Mouse (Mus musculus) spleen, postnatal 4 days (tissue): ENCODE measurements around the gene Cdh4.

ENCODE experiments used
- DNase-seq, 2 experiments: peaks; one replicate each; pipeline ENCODE4 v3.0.0; 2022; ENCODE audit warnings: low spot score in 2 of 2

Cdh4 gene

GRCm38 (mm10) chr2:179790684-179791083 lies 348.5 kb downstream of the Cdh4 start:
- DNase-seq: no peak

- DNase-seq: no peak
Observed at GRCm38 (mm10) chr2:179792426-179793133, 350.3 kb downstream of the Cdh4 start.

GRCm38 (mm10) chr2:179794354-179794753 lies 352.1 kb downstream of the Cdh4 start:
- no peak for DNase-seq

DNA sequence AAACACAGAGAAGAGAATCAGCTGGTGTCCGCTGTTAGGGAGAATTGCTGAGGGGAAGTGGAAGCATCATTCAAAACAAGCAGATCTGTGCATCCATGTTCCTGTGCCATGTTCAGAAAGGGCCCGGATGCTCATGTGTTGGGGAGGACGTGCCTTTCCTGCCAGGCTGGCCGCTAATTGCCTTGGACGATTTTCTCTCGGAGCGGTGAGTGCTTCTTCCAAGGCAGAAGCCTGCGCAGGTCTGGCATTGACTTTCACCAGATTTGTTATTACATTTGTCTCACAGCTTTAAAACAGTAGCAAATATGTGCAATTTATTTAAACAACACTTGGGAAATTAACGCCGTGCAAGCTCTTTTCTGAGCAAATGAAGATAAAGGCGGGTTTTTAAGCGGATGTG lies 353.2 kb downstream of the Cdh4 start:
- DNase-seq: no peak

DNA sequence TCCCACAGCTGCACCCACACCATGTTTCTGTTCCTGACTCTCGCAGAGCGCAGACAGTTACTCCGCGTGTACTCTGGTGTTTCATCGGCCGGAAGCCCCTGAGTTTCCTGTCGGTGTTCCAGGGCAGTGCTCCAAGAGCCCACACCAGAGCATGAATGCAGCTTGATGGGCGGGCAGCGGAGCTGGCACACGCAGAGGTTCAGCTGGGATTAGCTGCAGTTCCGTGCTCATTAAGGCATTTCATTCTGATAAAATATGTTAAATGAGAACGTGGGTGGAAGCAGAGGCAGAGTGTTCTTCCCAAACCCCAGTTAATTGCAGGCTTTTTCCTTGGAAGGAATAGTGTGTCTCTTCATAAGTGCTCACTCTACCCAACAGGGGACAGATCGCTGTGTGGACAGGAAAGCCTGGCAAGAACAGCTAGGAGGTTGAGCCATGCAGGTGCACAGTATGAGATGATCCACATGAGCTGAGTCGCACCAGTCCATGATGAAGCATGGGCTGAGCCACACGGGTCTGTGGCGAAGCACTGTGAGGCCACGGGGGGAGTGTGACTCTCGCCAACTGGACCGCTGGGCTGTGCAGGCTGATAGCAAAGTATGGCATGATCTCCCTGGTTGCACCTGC lies 357.8 kb downstream of the Cdh4 start:
- no peak for DNase-seq

DNA sequence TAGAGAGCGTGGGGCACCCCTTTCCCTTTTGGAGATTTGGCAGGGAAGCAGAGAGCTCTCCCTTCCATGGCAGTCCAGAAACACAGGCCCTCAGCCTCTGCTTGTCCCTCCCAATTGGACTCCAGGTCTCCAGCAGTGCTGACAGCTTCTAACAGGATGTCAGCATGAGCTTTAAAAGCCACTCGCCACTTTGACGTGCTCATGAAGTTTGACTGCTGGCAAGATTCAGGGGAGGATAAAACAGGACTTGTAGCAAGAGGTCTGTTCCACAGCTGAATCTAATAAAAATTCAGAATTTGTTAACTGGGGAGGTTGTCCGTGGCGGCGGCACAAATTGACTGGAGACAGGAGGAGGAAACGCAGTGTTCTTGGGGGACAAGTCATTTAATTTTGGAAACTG lies 358.8 kb downstream of the Cdh4 start:
- DNase-seq: no peak

- DNase-seq: no peak
Observed at GRCm38 (mm10) chr2:179802411-179802810, 360.2 kb downstream of the Cdh4 start.

DNA sequence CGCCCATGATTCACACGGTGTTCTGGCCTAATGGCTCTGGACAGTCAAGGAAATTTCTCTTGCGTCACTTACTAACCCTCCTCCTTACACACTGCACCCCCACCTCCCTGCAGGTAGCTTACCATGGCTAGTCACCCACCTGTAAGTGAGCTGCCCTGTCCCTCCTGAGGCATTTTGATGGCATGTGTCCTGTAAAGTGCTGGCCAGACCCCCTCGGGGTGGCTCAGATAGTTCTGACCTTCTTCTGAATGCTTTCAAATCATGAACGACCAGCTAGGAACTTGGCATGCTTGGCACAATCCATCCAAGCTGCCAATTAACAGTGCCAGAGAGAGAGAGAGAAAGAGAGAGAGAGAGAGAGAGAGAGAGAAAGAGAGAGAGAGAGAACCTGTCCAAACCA lies 368.9 kb downstream of the Cdh4 start:
- DNase-seq: no peak

DNA sequence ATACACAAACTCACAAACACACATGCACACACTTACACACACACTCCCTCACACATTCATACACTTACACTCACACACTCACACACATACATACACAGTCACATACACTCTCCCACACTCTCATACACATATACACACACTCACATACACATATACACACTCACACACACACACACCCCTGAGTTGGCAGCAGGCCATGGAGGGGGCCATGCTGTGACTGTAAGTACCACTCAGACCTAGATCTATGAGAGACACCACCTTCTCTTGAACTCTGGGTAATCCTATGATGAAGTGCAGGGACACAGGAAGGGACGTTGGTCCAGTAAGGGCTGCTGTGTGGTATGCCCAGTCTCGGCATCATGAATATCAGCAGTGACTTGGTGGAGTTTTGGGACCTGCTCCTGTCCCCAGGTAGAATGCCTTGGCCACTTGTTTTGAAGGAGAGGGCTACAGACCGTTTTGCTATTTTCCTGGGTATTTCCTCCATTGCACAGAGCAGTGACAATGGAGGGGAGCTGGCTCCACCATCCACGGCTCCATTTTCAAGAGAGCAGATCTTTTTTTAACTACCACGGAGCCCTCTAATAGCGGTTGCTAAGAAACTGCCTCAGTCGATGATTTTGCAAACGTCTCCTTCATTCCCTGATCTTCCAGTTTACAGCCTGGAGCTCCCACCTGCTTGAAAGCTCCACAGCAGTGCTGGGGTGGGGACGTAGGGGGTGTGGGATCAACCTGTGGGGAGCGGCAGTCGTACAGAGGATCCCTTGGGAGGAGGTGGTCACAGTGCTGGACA lies 371.0 kb downstream of the Cdh4 start:
- no peak for DNase-seq

DNA sequence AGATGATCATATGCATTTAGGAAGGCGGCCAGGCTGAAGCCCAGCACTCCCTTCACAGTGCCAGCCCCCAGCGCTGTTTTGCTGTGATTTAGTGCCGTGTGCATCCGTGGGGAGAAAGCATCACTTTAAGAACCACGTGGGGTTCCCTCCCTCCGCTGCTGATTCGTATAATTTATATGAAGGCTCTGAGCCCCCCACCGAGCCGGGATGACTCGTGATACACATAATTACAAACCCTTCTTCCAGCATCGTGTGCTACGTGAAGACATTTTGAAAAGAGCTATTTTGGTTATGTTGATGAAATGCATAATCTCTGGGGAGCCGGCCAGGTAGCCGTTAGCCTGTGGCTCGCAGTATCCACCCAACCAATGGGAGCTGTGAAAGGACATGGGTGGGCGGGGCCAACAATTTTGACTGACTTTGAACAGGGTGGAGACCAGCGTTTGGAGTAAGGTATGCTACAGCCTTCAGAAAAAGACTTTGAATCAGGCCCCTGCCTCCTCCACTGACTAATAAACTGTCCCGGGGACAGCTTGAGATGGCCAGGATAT lies 382.6 kb downstream of the Cdh4 start:
- no peak for DNase-seq

- no peak for DNase-seq
Observed at GRCm38 (mm10) chr2:179828968-179829367, 386.7 kb downstream of the Cdh4 start.

GRCm38 (mm10) chr2:179829972-179830371 lies 387.7 kb downstream of the Cdh4 start:
- DNase-seq: no peak

DNA sequence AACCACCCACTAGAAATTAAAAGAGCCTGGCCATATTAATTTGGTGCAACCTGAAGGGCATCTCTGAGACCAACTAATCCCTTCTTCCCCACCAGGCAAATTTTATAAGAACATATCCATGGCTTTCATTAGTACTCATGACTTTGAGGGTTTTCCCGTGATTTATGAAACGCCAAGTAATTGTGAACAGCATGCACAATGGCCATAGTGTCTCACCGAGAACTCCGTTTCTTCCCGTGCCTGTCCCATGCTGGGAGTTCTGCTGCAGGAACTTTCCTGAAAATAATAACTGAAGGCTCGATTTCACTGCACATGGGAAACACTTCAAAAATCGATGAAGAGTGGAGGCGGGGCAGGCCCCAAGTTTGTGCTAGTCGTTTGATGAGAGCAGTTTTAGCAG lies 392.7 kb downstream of the Cdh4 start:
- no peak for DNase-seq

- DNase-seq: no peak
Observed at GRCm38 (mm10) chr2:179835570-179835969, 393.3 kb downstream of the Cdh4 start.

DNA sequence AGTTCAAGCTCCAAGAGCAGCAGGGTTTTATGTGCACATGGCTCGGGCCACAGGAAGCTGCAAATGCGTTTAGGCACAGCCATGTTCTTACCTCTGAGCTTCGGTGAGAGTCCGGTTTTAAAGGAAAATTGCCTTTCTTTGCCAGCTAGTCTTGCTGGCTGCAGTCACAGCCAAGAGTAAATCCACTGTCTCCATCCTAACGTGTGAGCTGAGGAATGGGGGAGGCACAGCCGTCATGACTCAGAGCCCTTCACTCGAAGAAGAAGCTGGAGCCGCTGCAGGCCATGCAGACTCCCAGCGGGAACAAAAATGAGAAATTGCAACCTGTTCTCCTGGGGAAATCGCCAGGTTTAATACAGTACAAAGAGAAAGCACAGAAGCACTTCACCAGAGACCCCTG lies 395.0 kb downstream of the Cdh4 start:
- no peak for DNase-seq

DNA sequence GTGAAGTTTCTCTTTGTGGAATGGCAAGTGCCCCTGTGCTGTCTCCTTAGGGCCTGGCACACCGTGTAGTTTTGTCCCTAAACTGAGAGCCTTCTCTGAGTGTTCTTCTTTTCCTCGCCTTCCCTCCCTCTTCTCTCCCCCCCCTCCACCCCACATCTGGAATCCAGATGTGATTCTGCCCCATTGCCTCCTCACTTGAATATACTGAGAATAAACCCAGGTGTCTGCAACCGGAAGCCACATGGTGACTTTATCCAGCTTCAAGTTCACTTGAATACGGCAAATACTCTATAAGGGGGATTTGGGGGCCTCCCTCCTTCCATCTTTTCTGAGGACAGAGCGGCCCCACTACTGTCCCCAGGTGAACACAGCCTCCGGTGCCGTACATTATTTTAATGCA lies 395.8 kb downstream of the Cdh4 start:
- no peak for DNase-seq

DNA sequence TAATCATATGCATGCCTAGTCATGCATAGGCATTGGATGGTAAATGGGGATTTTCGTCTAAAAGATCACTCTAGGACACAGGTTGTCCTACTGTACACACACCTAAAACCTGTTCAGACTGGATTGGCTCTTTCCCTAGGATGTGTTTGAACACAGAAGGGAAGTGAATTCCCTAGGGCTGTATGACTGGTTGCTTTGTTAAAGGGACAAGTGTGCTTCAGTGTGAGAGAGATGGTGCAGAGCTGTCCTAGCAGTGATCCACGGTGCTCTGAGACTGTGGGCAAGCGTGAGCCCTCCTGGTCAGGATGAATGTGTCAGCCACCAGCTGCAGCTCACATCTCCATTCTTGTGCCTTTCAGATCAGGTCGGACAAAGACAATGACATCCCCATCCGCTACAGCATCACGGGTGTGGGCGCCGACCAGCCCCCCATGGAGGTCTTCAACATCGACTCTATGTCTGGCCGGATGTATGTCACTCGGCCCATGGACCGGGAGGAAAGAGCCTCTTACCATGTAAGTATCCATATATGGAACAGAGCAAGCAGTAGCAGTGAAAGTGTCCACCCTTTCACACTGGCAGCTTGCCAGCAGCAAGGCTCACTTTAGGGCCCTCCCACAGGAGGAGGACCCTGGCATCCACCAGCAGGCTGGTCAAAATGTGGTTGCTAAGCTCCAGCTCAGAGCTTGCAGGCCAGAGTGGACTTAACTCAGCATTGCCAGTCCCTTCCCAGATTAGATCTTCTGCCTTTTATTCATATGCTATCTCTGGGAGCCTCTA lies 400.6 kb downstream of the Cdh4 start:
- DNase-seq: no peak

DNA sequence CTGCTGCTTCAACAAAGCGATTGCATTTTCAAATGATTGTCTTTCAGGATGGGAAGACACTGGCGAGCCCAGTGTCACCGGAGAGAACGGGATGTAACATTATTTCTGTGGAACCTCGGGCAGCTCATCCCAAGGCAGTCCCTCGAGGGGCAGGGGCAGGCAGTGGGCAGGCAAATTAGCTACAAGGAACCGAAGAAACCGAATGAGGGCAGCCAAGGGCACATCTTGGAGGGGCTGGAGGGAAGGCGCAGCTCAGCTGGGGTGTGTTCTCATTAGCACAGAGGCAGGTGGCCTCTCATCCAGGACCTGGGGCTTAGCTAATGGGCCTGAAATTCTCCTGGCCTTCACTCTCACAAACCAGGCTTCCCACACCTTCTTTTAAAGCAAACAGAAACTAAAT lies 407.5 kb downstream of the Cdh4 start:
- no peak for DNase-seq

- no peak for DNase-seq
Observed at GRCm38 (mm10) chr2:179852169-179852568, 409.9 kb downstream of the Cdh4 start.

GRCm38 (mm10) chr2:179852862-179853261 lies 410.6 kb downstream of the Cdh4 start:
- DNase-seq: no peak

DNA sequence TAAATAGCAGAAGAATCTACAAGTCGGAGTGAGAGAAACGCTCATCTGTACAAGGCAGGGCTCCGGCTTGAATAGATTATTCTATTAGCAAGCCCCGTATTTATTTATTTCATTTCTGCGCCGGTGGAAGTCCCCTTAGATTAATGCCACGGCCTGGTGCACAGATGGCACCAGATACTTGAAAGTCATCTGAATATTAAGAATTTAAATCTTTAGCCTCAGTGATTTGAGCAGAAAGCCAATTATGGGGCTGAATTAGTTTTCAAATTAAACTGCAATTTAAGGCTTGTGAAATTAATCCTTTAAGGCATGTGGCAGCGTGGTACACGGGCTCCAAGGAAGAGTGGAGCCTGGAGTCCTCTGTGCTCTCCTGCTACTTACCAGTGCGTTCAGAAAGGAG lies 411.7 kb downstream of the Cdh4 start:
- DNase-seq: no peak

GRCm38 (mm10) chr2:179857086-179857485 lies 414.9 kb downstream of the Cdh4 start:
- DNase-seq: no peak
